Mouse (Mus musculus) MEL (cell line): ENCODE measurements around the gene Cntn2.

Experiments
- BHLHE40 ChIP-seq: IDR thresholded peaks from 2 replicates; pipeline ENCODE4 v1.6.1; 2012; ENCODE audit warnings: low read depth, mild to moderate bottlenecking, inconsistent platforms, low read length, improper control_type of control experiment, borderline replicate concordance
- ETS1 ChIP-seq: IDR thresholded peaks from 2 replicates; pipeline ENCODE4 v1.6.1; 2012; ENCODE audit warnings: low read depth, mild to moderate bottlenecking, inconsistent platforms, low read length, improper control_type of control experiment, moderate library complexity
- KAT2A ChIP-seq: conservative IDR thresholded peaks from 2 replicates; pipeline ENCODE4 v1.6.1; 2012; ENCODE audit warnings: low read depth, low read length, improper control_type of control experiment, inconsistent platforms
- MAX ChIP-seq: IDR thresholded peaks from 2 replicates; pipeline ENCODE4 v1.6.1; 2011; ENCODE audit warnings: low read length, improper control_type of control experiment
- SIN3A ChIP-seq: IDR thresholded peaks from 2 replicates; pipeline ENCODE4 v1.6.1; 2012; ENCODE audit warnings: low read length, improper control_type of control experiment, inconsistent platforms
- SMC3 ChIP-seq: IDR thresholded peaks from 2 replicates; pipeline ENCODE4 v1.6.1; 2011; ENCODE audit warnings: low read depth, low read length, improper control_type of control experiment
- USF1 ChIP-seq: IDR thresholded peaks from 2 replicates; pipeline ENCODE4 v1.6.1; 2014; ENCODE audit warnings: low read depth, mild to moderate bottlenecking, inconsistent platforms, low read length, improper control_type of control experiment, moderate library complexity
- ZC3H11A ChIP-seq: IDR thresholded peaks from 2 replicates; pipeline ENCODE4 v1.6.1; 2012; ENCODE audit warnings: low read depth, mild to moderate bottlenecking, inconsistent platforms, low read length, improper control_type of control experiment

DNA sequence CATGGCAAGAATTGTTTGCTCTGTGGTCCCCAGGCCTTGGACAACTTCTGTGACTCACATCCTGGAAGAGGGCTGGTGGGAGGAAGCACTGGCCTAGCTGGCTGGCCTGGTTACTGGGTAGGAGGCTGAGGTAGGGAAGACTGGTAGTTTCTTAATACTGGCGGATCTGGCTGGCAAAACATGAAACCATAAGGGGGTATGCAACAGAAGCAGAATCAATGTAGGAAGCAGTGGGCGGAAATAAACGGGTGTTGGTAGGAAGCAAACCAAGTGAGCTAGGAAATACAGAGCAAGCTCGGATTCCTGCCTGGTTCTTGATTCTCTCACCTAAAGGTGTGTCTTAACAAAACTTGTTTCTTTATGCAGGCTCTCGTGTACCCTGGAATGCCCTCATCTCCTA lies 49.1 kb upstream of the Cntn2 start:
- TF ChIP-seq BHLHE40 (no peak), USF1 (no peak), ETS1 (no peak), SMC3 (no peak), KAT2A (no peak), MAX (no peak), ZC3H11A (no peak), SIN3A (no peak)
